Mouse (Mus musculus): ENCODE results near the gene Hspb1. TPM values are rescaled to one million over a fixed set of nuclear protein-coding genes. Genes with fewer than 3 reads are reported as not detected.
A peak's percentile ranks its signal among the peaks of the same experiment; 100 is the strongest.

Gene Hspb1
- polyA plus RNA-seq, 1 experiment, result 51.0 TPM

DNA sequence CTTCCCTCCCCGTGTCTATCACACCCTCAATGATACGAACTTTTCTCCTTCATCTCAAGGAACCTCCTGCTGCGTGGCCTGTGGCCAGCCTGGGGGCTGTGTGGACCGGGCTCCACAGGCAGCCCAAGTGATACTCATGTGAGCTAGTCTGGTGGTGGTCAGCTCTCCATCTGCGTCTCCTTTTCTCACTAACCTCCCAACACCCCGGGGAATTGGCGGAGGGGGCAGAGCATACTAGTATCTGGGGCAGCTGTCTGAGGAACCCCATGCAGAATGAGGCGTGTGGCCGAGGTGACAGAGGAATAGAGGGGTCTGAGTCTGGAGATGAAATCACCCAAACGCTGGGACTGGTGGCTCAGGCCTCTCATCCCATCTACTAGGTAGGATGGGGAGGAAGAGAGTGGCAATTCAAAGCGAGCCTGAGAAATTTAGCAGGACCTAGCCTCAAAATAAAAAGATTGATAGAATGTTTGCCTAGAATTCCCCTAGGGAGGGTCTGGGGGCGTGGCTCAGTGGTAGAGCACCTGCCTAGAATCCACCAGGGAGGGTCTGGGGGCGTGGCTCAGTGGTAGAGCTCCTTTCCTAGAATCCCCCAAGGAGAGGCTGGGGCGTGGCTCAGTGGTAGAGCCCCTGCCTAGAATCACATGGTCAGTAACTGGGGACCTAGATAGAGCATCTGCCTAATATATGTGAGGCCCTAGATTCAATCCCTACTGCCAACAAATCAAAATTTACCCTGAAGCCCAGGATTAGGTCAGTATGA is 17.9 kb upstream of the Hspb1 start:
- Histone ChIP-seq H3K27me3 (ENCODE audit: control insufficient read depth, insufficient read depth, low read length) (peaks cover 6% of the 10 kb centered on the region; the same call in 1 of the 2 replicates), H3K4me1 (ENCODE audit: control insufficient read depth, insufficient read depth, low read length) (peaks cover 25% of the 10 kb centered on the region), H3K36me3 (ENCODE audit: control insufficient read depth, insufficient read depth, low read length) (no peaks in the 10 kb centered on the region), H3K4me3 (ENCODE audit: control insufficient read depth, low read depth, low read length) (no peak overlapping the region), H3K27ac (ENCODE audit: control insufficient read depth, insufficient read depth, low read depth, low read length) (no peak overlapping the region)
- no peak for TF ChIP-seq CTCF (IDR thresholded peaks at IDR 0.05; ENCODE audit: control insufficient read depth, insufficient read depth, insufficient replicate concordance, low read depth, low read length)
- TF ChIP-seq POLR2A (IDR thresholded peaks at IDR 0.05; ENCODE audit: control insufficient read depth, low read depth, low read length), result no peak

DNA sequence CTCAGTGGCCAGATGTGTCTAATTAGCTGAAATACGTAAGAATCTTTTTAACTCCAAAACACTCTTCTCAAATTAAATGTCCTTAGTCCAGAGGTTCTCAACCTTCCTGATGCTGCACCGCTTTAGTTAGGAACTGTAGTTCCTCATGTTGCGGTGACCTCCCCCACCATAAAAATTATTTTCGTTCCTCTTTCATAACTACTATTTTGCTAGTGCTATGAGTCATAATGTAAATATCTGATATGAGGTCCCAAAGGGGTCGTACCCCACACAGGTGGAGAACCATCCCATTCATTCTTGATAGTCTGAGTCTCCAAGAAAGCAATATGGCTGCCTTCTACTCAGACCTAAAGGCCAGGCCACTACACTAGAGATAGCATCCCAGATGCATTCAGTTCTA is 17.2 kb upstream of the Hspb1 start:
- H3K27me3 ChIP-seq (ENCODE audit: control insufficient read depth, insufficient read depth, low read length), result peaks cover 6% of the 10 kb centered on the region; the same call in 1 of the 2 replicates
- no peak overlapping the region for H3K27ac ChIP-seq (ENCODE audit: control insufficient read depth, insufficient read depth, low read depth, low read length)
- no peaks in the 10 kb centered on the region for H3K36me3 ChIP-seq (ENCODE audit: control insufficient read depth, insufficient read depth, low read length)
- H3K4me1 ChIP-seq (ENCODE audit: control insufficient read depth, insufficient read depth, low read length), result peaks cover 25% of the 10 kb centered on the region
- TF ChIP-seq CTCF (IDR thresholded peaks at IDR 0.05; ENCODE audit: control insufficient read depth, insufficient read depth, insufficient replicate concordance, low read depth, low read length) (no peak), POLR2A (IDR thresholded peaks at IDR 0.05; ENCODE audit: control insufficient read depth, low read depth, low read length) (no peak)
- H3K4me3 ChIP-seq (ENCODE audit: control insufficient read depth, low read depth, low read length), result no peak overlapping the region

DNA sequence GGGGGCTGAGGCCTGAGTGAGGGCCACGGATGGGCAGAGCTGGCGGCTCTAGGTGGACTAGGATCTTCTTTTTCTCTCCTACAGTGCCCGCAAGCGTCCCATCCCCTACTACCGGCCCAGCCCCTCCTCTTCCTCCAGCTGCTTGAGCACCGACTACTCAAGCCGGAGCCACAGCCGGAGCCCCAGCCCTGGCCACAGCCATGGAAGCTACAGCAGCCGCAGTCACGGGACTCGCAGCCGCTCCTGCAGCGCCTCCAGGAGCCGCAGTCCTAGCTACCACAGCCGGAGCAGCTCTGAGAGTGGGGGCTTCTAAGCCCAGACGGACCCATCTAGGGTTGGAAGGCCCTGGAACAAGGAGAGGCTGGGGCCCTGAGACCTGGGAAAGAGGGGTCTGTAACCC is 14.7 kb upstream of the Hspb1 start:
- Histone ChIP-seq H3K4me3 (ENCODE audit: control insufficient read depth, low read depth, low read length) (no peak overlapping the region), H3K4me1 (ENCODE audit: control insufficient read depth, insufficient read depth, low read length) (peaks cover 28% of the 10 kb centered on the region), H3K27ac (ENCODE audit: control insufficient read depth, insufficient read depth, low read depth, low read length) (no peak overlapping the region), H3K36me3 (ENCODE audit: control insufficient read depth, insufficient read depth, low read length) (no peaks in the 10 kb centered on the region), H3K27me3 (ENCODE audit: control insufficient read depth, insufficient read depth, low read length) (0 out of 2 replicates have a peak, but pooled peaks cover 3% of the 10 kb centered on the region)
- no peak for TF ChIP-seq POLR2A (IDR thresholded peaks at IDR 0.05; ENCODE audit: control insufficient read depth, low read depth, low read length)
- no peak for TF ChIP-seq CTCF (IDR thresholded peaks at IDR 0.05; ENCODE audit: control insufficient read depth, insufficient read depth, insufficient replicate concordance, low read depth, low read length)

DNA sequence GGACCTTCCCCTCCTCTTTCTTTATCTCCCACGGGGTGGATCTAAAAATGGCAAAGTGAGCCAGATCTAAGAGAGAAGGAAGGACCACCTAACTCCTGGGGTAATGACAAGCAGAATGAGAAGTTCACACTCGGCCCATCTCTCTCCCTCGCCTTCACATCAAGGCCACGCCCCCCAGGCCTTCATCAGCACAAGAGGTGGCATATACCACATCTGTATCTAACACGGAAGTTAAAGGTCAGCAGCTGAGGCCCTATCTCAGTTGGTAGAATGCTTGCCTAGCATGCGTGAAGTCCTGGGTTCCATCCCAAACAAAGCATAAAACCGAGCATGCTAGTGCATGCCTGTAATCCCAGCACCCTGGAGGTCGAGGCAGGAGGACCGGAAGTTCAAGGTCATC is 14.0 kb upstream of the Hspb1 start:
- no peak overlapping the region for H3K27ac ChIP-seq (ENCODE audit: control insufficient read depth, insufficient read depth, low read depth, low read length)
- H3K4me3 ChIP-seq (ENCODE audit: control insufficient read depth, low read depth, low read length), result no peak overlapping the region
- no peak for TF ChIP-seq CTCF (IDR thresholded peaks at IDR 0.05; ENCODE audit: control insufficient read depth, insufficient read depth, insufficient replicate concordance, low read depth, low read length)
- no peak for TF ChIP-seq POLR2A (IDR thresholded peaks at IDR 0.05; ENCODE audit: control insufficient read depth, low read depth, low read length)
- H3K4me1 ChIP-seq (ENCODE audit: control insufficient read depth, insufficient read depth, low read length), result peaks cover 21% of the 10 kb centered on the region
- no peaks in the 10 kb centered on the region for H3K36me3 ChIP-seq (ENCODE audit: control insufficient read depth, insufficient read depth, low read length)
- no peaks in the 10 kb centered on the region for H3K27me3 ChIP-seq (ENCODE audit: control insufficient read depth, insufficient read depth, low read length)

DNA sequence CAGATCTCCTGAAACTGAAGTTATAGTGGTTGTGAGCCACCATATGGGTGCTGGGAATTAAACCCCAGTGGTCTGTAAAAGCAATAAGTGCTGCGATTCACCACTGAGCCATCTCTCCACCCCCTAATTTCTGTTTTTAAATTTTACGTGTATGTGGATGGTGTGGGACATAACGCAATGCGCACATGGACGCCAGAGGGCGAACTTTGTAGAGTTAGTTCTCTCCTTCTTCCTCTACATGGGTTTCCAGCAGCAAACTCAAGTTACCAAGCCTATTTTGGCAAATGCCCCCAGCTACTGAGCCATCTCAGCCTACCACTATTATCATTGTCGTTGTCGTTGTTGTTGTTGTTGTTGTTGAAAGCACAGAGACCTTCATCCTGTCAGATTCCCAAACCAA is 10.5 kb upstream of the Hspb1 start:
- no peak for TF ChIP-seq CTCF (IDR thresholded peaks at IDR 0.05; ENCODE audit: control insufficient read depth, insufficient read depth, insufficient replicate concordance, low read depth, low read length)
- no peak for TF ChIP-seq POLR2A (IDR thresholded peaks at IDR 0.05; ENCODE audit: control insufficient read depth, low read depth, low read length)
- Histone ChIP-seq H3K27me3 (ENCODE audit: control insufficient read depth, insufficient read depth, low read length) (no peaks in the 10 kb centered on the region), H3K4me1 (ENCODE audit: control insufficient read depth, insufficient read depth, low read length) (peaks cover 11% of the 10 kb centered on the region), H3K36me3 (ENCODE audit: control insufficient read depth, insufficient read depth, low read length) (no peaks in the 10 kb centered on the region), H3K27ac (ENCODE audit: control insufficient read depth, insufficient read depth, low read depth, low read length) (peak overlapping the region; percentile 30; the same call in 1 of the 2 replicates), H3K4me3 (ENCODE audit: control insufficient read depth, low read depth, low read length) (no peak overlapping the region)

DNA sequence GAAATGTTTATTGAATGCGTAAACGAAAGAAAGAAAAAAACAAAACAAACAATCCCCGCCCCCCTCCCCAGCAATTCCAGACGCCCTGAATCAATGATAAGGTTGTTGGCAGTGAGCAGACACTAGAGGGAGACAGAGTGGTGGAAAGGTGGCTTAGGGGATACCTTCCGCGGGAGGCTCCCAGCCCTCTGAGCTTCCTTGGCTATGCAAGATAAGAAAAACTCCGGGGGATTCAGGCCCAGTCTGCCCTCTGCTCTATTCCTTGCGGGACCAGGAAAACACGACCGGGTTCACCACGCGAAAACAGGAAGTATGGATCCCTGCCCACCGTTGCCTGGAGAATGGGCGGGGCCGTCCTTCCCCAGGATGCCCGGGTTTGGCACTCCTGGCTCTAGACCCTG is 9.9 kb upstream of the Hspb1 start:
- H3K4me3 ChIP-seq (ENCODE audit: control insufficient read depth, low read depth, low read length), result peak overlapping the region; percentile 55
- no peak for TF ChIP-seq POLR2A (IDR thresholded peaks at IDR 0.05; ENCODE audit: control insufficient read depth, low read depth, low read length)
- peak; percentile 42; the same call in 1 of the 2 replicates for TF ChIP-seq CTCF (IDR thresholded peaks at IDR 0.05; ENCODE audit: control insufficient read depth, insufficient read depth, insufficient replicate concordance, low read depth, low read length)
- peaks cover 11% of the 10 kb centered on the region for H3K4me1 ChIP-seq (ENCODE audit: control insufficient read depth, insufficient read depth, low read length)
- no peaks in the 10 kb centered on the region for H3K27me3 ChIP-seq (ENCODE audit: control insufficient read depth, insufficient read depth, low read length)
- H3K36me3 ChIP-seq (ENCODE audit: control insufficient read depth, insufficient read depth, low read length), result no peaks in the 10 kb centered on the region
- H3K27ac ChIP-seq (ENCODE audit: control insufficient read depth, insufficient read depth, low read depth, low read length), result peak overlapping the region; percentile 52; the same call in 1 of the 2 replicates

DNA sequence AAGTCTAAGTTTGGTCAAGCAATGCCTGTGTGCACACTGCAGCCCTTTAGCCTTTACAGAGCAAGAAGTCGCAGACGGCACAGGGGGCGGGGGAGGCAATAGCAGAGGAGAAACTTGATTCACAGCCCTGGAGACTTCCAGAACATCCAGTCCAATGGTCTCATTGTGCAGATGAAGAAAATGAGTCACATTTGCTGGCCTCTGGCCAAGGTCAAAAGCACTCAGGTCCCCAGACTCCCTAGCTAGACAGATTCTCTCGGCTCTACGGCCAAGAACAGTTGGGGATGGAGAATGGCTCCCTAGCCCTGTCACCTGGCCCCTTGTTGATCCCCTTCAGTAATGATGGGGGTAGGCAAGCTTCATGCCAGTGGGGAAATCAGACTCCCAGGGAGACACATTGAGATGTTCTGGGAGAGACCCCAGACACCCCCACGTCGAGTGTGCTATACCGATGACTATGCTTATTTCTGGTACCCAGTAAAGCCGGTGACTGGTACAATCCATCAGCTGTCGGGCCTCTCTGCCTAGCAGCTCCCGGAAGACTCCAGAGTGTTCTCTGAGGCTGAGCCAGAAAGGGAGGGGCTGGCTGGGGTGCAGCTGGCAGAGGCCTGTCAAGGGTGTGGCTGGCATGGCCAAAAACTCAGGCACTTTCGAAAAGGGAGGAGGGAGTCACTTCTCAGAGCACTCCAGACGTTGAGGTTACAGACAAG is 8.1 kb upstream of the Hspb1 start:
- Histone ChIP-seq H3K27me3 (ENCODE audit: control insufficient read depth, insufficient read depth, low read length) (no peaks in the 10 kb centered on the region), H3K4me1 (ENCODE audit: control insufficient read depth, insufficient read depth, low read length) (peaks cover 6% of the 10 kb centered on the region), H3K27ac (ENCODE audit: control insufficient read depth, insufficient read depth, low read depth, low read length) (peak overlapping the region; percentile 71), H3K36me3 (ENCODE audit: control insufficient read depth, insufficient read depth, low read length) (no peaks in the 10 kb centered on the region), H3K4me3 (ENCODE audit: control insufficient read depth, low read depth, low read length) (no peak overlapping the region)
- TF ChIP-seq CTCF (IDR thresholded peaks at IDR 0.05; ENCODE audit: control insufficient read depth, insufficient read depth, insufficient replicate concordance, low read depth, low read length), result no peak
- peak; percentile 3; the same call in 1 of the 2 replicates for TF ChIP-seq POLR2A (IDR thresholded peaks at IDR 0.05; ENCODE audit: control insufficient read depth, low read depth, low read length)

Data from testis, adult 2 months (tissue).